Mouse (Mus musculus): ENCODE results near the gene Lrmda.

The Lrmda gene

DNA sequence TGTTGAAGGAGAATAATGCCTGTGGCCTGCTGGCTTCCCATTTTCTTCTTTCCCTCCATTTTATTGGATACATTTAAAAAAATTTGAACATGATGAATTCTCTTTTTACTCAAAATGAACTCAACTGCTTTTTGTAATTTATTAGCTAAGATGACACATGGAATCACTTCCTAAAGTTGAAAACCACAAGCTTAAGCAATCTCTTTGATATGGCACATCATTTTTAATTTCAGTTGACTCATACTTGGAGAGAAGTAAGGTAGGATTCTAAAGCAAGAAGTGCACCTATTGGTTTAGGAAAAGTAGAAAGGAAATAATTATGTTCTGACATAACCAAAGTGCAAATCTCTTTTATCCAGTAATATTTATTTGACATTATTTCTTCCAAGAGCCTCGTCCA lies 992.5 kb downstream of the Lrmda start:
- DNase-seq, result no peak

DNA sequence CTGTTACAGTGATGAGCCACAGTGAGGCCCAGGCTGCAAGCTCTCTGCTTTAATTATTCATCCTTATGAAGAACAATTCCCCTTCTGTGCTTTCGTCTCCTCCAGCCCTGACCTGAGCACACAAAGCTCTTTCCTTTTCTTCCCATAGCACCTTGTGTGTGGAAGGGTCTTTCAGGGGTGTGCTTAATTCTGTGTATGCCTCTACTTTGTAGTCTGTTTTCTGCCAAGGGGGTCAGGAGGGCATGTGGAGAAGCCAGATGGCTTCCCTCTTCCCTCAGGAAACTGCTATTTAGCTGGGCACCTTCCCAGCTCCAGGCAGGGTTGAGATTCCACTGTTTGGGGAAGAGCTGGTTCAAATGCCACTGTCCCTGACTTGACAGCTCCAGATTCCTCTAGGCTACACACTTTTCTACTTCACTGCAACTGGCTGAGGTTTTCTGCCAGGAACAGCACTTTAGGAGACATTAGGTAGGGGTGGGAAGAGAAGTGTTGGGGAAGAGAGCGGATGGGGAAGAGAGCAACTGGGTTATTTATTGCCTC lies 995.3 kb downstream of the Lrmda start:
- DNase-seq, result peak; percentile 12

DNA sequence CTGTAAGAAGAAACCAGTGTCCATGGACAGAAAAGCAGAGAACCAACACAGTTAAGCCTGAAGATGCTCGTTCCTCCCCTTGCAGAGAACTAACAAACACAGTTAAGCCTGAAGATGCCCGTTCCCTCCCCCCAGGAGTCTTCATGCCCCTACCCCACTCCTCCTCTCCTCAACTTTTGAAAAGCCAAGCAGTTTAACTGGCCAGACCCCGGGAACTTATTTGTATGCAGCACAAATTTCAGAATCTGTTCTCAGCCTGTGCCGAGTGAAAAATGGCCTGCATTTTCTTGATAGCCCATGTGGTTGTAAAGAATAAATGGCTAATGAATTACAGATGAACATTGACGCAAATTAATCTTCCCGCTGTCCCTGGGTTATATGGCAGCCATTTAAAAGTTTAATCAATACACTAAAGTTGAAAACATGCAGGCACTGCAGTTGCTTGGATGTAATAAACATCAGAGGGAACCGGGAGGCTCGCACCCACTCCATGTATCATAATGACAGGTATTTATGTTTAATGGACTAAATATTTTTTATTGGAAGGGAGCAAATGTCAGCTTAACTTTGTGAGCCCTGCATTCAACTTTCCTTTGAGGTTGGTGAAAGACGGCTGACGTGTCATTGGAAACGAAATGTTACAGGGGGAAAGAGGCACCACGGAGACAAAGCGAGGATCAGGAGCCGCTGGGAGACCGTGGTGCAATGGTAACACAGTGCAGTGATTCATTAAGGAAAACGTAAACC lies 996.0 kb downstream of the Lrmda start:
- no peak for DNase-seq

DNA sequence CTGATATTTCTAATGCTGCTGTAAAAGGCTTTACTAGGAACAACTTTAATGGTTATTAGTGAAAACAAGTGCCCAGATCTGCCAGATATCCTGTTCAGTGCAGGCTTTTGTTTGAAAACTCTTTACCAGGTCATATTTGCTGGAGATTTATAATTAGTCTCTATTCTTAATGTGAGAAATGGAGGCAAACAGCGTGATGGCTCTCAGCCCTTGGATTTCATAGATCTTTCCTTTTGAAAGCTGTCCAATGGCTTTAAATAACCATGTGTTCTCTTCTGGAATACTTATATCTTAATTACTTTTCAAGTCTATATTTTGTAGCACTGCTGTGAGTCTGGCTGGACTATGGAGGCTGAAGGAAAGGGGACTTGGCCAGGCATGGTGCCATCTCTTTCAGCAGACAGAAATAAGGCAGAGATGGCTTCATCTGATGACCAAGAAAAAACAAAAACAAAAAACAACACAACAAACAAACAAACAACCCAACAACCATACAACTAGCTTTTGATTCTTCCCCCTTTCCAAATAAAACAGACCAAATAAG lies 996.6 kb downstream of the Lrmda start:
- no peak for DNase-seq

DNA sequence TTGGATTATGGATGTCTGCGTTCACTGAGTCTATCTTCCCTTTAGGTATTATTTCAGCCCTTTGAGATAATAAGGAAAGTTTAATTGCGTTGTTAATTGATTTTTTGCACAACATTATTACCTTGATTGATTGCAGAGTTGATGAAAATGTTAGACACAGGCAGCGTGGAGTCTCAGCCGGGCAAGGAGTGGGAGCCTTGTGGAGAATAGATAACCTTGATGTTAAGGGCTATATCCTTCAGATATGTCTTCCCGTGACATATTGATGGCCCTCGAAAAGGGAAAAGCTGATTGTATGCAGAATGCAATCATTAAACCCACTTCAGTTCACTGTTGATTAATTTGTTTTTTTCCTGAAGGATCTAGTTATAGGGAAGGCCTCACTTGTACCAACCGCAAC lies 1021.5 kb downstream of the Lrmda start:
- DNase-seq, result no peak

DNA sequence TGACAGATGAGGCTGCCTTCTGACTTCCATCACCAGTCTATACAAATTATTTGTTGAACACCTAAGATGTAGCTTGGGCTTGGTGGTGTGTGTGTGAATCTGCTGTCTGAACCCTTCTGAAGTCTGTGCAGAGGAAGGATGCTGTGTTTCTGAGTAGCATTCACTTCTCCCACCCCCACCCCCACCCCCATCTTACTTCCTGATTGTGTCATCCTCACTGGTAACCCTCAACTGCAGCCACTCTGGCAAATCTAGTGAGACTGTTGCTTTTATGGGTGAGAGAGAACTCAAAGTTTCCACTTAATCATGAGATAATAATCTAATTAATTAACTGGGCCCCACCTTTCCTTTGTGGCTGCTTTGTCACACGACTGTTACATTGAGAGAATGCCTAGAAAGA lies 1025.8 kb downstream of the Lrmda start:
- no peak for DNase-seq

DNA sequence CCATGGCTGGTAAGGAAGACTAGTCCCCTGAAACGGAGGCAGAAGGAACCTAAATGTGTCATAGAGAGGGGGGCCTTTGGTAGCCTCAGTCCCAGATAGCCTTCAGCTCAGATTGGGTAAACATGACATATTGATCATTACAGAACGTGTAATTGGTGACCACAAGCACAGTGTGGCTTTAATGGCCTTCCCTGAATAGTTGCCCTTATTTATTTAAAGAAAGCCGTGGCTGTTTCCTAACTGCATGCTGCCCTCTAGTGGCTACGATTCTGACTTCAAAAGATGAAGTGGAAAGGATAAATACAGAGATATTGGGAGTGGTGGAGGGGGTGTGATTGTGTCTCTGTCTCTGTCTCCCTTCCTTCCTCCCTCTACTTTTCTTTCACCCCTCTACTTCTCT lies 1026.8 kb downstream of the Lrmda start:
- peak; percentile 50 for DNase-seq

DNA sequence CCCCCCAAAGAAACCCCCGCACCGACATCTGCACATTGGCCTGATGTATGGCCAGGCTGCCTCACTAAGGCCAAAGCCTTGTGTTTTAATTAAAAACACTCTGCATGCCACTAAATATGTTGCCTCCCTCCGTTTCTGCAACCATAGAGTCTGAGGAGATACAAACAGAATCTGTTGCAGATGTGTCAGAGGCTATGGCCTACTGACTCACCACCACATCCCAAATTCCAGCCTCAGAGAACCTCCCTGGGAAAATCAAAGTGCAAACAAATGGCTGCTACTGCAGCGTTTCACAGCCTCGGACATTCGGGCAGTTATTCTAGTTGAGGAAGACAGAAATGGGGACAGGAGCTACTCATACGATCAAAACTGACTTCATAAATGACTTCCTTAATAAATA lies 1031.9 kb downstream of the Lrmda start:
- no peak for DNase-seq

DNA sequence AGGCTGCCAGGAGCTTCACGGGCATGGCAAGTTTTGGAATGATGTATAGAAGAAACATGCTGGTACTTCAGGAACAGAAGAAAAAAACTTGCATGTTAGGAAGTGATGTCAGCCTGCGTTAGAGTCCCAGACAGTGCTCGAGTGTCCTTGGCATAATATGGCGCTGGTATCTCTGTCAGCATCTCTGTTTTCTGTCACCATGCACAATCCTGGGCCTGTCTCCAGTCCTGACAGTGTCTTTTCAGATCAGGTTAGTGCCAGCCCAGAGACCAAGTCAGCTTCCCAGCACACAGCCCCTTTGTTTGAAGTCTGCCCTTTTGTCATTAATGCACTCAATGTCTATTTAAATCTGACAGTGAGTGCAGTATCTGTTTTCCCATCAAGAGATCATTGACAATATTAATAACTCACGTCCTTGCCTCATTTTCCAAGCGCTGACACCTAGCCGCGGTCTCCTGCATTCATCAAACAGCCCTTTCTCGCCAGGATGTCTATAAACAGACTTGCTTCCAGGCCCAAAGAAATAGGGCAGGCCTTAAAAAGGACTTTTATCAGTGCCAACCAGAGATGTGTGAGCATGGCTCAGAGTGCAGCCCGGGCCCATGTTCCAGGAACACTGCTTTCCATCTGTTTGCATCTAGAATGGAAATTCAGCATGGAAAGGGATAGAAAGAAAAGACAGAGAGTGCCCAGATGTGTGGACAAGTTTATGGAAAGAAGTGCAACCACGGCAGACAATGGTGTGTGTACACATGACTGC lies 1033.5 kb downstream of the Lrmda start:
- DNase-seq, result no peak

DNA sequence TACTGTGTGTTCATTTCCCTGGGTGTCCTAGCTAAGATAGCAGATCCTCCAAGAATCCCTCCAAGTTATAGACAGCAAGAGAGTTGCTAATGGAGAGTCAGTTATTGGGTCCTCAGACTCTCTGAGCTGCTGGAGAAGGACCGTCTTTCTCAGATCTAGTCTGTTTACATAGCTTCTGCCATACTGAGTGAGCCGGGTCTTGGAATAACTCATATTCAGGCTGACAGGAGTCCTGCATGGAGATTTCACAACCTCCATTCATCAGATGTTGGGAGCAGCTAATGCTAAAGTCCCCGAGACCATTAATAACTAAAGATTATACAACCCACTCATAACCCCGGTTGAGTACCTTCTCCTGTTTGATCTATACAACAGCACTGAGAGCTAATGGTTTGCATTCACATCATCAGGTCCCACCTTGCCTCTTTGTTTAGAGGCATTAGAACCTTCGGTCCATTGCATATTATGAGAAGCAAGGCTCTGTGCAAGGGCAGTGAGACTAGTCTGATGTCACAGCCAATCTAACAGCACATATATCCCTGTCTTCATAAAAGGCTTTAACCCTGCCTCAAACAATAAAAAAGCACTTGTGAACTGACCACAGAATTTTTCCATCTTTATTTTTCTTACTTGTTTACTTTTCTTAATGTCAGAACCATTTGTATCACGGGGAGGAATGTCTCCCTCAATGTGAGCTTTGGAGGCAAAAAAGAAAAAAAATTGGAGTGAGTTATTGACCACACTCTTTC lies 1037.9 kb downstream of the Lrmda start:
- no peak for DNase-seq

DNA sequence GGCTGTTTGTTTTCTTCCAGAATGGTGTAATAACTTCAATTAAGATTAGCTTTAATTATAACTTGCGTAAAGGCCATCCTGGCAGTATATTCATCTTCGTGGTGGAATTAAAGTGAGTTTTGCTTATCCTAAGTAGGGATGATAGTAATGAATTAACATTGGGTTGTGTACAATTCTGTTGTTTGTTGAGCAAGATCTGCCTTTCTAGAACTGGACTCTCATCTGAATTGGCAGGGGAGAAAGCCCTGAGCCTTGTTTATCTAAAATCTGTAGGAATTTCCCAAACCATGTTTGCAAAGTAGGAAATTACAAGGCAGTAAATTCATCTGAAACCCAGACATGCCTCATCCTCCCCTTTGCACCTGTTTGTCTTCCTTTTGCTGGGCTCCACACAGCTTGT lies 1038.5 kb downstream of the Lrmda start:
- DNase-seq, result no peak

DNA sequence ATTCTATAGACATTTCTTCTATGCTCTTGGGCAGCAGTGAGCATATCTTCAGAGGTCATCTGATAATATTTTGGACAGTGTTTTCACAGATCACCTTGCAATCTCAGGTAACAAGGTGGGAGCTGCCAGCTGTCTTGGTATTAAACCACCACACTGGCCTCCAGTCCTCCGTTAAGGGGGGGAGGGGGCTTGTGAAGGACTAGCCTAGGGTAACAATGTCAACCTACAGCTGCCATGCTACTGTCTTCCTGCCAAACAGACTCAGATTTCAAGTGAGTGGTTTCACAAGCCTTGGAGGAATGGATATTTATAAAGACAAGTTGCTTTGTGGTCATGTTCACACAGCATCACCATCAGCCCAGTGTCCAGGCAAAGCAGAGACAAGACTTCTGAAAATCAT lies 1059.2 kb downstream of the Lrmda start:
- no peak for DNase-seq

DNA sequence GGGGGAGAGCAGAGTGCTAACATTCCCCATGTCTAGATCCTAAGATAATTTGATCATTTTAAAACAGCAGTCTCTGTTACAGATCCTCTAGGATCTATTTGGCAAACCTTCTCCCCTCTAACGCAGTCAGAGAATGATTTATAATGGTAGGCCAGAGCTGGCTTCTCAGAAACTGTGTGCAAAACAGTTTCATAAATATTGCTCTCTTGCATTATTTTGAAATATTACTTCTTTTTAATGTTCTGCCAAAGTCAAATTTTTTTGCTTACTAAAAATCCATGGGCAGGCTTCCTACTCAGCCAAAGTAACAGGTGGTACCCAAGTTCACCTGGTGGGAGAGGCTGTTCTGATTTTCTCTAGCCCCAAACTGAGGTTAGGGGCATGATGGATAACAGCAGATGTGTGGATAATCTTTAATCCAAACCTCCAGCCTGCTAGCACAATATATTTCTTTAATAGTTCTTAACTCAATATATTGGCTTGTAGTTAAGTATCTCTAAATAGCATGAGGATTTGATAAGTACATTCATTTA lies 1064.8 kb downstream of the Lrmda start:
- DNase-seq, result no peak

DNA sequence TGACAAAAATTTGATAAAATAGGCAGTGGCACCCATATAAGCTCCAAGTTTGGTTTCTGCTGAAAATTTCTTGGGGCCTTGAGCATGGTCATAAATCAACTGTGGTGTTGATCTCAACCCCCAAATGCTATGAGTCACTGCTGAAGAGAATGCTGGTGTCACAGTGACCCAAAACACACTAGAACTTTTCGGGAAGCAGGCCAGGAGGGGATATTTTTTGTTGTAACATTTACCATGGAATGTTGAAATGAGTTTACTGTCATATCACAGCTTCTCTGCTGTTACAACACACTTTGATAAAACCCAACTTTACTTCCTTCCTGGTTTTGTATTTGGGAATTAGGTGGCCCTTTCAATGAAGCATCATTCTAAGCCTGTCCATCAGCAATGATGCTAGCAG lies 1065.3 kb downstream of the Lrmda start:
- peak; percentile 35 for DNase-seq

DNA sequence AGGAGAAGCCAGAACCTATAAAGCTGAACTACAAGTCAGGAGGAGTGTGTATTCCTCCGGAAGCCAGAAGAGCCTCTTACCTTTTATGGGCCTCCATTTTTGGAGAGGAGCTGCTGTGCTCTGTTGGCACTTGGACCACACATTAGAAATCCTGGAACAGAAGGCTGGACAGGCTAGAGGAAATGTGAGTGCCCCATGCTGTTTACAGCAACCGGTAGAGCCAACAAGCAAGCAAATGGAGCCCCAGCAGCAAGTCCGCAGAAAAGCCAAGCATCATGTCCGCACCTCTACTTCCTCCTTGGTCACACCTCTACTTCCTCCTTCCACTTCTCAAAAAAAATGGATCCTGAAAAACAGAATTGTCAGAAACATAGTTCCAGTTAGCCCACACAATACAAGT lies 1073.8 kb downstream of the Lrmda start:
- DNase-seq, result no peak

DNA sequence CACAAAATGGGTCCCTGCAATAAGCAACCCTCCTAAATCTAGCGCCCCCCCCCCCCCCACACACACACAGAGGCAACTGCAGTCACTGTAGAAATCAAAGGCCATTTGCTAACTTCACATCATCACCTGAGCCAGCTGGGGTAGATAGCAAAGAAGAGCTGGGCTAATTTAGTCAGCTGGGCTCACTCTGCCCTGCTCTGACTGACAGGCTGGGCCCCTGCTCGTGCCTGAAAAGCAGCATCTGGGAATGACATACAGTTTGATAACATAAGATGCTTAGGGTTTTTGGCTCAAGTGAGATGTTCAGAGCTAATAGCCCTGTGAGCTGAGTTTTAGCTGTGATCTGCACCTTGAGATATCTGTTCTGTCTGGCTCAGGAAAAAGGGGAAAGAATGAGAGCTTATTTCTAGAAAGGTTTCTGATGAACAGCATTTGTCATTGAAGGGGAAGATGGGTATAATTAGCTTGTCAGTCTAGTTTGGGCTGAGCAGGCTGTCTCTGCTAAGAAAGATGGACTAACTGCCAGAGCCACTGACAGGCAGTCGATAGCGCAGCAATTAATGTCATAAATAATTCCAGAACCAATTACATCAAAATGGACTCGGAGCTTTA lies 1075.1 kb downstream of the Lrmda start:
- DNase-seq, result no peak

DNA sequence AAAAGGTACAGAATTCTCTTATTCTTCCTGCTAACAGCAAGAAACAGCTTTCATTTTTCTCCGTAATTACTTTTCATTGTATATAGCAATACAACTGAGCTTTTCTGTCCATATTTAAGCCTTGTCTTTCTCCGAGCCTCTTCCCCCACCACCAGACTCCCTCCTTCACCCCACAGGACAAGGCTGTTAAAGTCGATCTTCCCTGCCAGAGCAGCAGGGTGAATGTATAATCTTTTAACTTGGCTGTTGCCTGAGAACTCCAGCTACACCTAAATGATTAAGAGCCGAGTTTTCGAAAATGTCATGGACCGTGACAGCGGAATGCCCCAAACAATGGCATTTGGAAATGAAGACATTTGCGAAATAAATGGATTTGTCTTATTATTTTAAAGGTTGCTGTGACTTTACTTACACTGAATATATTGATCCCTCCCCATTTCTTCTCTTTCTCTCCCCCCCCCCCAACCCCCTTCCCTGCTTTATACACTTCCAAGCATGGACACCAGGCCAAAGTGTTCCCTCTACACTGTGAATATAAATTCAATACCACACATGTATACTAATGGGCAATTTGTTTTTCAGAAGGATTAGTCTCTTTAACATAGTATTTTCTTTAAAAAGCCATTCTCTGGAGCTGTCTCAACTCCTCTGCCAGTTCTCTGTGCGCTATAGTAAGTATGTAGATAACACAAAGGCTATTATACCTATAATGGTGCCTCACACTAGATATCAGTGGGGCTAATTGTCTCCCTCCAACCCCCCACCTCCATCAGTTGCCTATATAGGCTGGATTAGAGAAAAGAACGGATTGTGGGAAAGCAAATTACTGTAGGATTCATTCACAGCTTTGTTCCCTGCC lies 1075.9 kb downstream of the Lrmda start:
- DNase-seq, result peak; percentile 28

DNA sequence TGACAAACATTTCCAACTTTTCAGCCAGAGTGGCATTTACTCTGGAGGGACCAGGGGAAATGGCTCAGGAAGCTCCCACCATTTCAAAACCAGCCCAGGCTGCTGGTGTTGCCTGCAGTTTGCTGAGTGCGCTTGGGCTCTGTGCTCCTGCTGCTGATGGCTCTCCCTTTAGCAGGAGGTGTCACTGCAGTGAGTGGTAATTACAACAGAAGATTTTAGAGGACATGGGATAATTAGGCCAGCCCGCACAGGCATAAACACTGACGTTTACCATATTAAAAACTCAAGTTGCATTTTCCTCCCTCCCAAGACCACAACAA lies 1076.5 kb downstream of the Lrmda start:
- no peak for DNase-seq

DNA sequence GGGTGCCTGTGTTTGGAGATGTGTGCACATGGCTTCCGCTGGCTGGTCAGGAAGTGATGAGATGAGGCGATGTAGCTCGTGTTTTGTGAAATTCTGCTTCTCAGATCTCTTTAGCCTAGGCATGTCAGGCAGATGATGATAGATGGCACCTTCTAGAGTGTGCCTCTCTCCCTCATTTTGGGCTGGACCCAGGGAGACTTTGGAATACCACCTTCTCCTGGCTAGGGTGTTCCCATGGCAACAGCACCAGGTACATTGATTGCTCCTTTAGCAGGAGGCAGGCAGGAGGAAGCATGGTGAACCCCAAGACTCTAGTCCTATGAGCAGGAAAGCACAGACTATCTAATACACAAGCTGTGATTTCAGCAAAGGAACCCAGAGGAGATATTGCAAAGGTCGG lies 1076.9 kb downstream of the Lrmda start:
- no peak for DNase-seq
